Mouse (Mus musculus): ENCODE results near the gene Lcat.

DNA sequence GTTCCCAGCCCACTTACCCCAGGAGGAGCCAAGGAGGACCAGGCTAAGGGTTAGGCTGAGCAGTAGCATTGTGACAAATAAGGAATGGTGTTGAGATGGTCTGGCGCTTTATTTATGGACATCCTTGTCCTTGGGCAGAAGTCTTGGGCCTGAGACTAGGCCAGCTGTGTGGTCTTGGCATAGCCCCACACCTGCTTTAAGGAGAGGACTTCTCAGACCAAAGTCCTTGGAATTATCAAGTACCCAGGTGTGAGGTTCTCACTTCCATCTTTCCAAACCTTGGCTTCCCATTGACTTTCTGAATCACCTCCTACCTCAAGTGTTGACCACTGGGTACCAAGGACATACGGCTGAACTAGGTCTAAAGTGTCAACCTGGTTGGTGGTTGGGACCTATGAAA lies 9.4 kb downstream of the Lcat start, which contains the start of gene Ctrl:
- no peak for TF ChIP-seq POLR2A (IDR thresholded peaks at IDR 0.05; ENCODE audit: borderline replicate concordance, low read depth, low read length)
- no peak for TF ChIP-seq CTCF (IDR thresholded peaks at IDR 0.05; ENCODE audit: low read depth, low read length)
